Mouse (Mus musculus): Measurements from ENCODE around the gene Mllt10. TPM values are rescaled to one million over a fixed set of nuclear protein-coding genes. Genes with fewer than 3 reads are reported as not detected.
A peak's percentile ranks its signal among the peaks of the same experiment; 100 is the strongest.

Mllt10 gene
- total and polyA plus RNA-seq, 3 experiments = 33.3 to 64.1 TPM; not detected in 1

DNA sequence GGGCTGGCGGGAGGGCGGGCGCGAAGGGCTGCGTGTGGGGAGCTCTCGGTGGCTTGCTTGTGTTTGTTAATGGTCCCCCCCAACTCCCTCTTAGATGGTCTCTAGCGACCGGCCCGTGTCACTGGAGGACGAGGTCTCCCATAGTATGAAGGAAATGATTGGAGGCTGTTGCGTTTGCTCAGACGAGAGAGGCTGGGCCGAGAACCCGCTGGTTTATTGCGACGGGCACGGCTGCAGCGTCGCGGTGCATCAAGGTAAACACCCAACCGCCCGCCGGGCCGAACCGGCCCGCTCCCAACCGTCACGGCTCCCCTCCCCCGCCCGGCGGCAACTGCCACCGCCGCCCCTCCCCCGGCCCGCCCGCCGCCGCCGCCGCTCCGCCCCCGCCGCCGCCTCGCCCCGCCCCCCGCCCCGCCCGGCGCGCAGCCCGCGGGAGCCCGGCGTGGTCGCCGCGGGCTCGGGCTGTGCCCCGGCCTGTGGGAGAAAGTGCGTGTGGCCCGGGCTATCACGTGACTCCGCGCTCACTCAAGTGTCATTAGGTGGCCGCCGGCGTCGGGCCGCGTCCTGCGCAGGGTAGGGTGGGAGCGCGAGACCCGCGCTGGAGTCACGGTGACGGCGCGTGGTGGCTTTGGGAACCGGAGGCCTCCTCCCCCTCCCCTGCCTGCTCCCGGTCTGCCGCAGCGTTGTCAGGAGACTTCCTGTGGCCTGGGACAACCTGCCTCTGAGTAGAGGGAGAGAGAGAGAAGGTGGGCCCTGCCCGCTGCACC lies 10.1 kb downstream of the Mllt10 start:
- DNase-seq (ENCODE audit: low read depth, low spot score) = peak; percentile 75
- peak overlapping the region; percentile 85 to 88 for H3K4me3 ChIP-seq (ENCODE audit: control insufficient read depth in 1 of 2, insufficient read depth in 1 of 2, low read depth in 2 of 2, low read length in 2 of 2)
- H3K9me3 ChIP-seq (replicated peaks; ENCODE audit: insufficient read depth, low read length) = no peaks in the 10 kb centered on the region
- H3K9ac ChIP-seq (ENCODE audit: control insufficient read depth, low read depth, low read length, poor library complexity, severe bottlenecking) = peak overlapping the region; percentile 97
- peak overlapping the region; percentile 100 for H3K27ac ChIP-seq (ENCODE audit: control insufficient read depth, low read depth, low read length)
- TF ChIP-seq ZC3H11A (IDR thresholded peaks at IDR 0.05; ENCODE audit: low read depth, low read length) = no peak
- peak in 1 of 2 experiments; percentile 46; a peak in 1 of 4 replicates for TF ChIP-seq EP300 (IDR thresholded peaks at IDR 0.05; ENCODE audit: low read depth in 1 of 2, low read length in 2 of 2)
- no peak for TF ChIP-seq TCF12 (IDR thresholded peaks at IDR 0.05; ENCODE audit: low read depth, low read length)
- peak; percentile 53 to 82 for TF ChIP-seq POLR2A (IDR thresholded peaks at IDR 0.05; ENCODE audit: control insufficient read depth in 1 of 2, insufficient read depth in 1 of 2, low read depth in 1 of 2, low read length in 2 of 2, poor library complexity in 1 of 2)
- 0 out of 2 replicates have a peak, but pooled peaks have one; percentile 51 for TF ChIP-seq ZMIZ1 (IDR thresholded peaks at IDR 0.05; ENCODE audit: low read depth, low read length)
- TF ChIP-seq CHD2 (IDR thresholded peaks at IDR 0.05; ENCODE audit: low read length) = 0 out of 2 replicates have a peak, but pooled peaks have one; percentile 18
- TF ChIP-seq SIN3A (IDR thresholded peaks at IDR 0.05; ENCODE audit: low read length) = peak; percentile 64; the same call in 1 of the 2 replicates
- peak; percentile 90 for TF ChIP-seq MYB (IDR thresholded peaks at IDR 0.05; ENCODE audit: low read depth, low read length)
- no peak for TF ChIP-seq UBTF (IDR thresholded peaks at IDR 0.05; ENCODE audit: borderline replicate concordance, insufficient read depth, low read depth, low read length)
- TF ChIP-seq ETS1 (IDR thresholded peaks at IDR 0.05; ENCODE audit: low read depth, low read length) = no peak
- no peak for TF ChIP-seq ELF1 (IDR thresholded peaks at IDR 0.05; ENCODE audit: low read depth, low read length)
- peak; percentile 70 for TF ChIP-seq MXI1 (IDR thresholded peaks at IDR 0.05; ENCODE audit: low read depth, low read length)
- no peak for TF ChIP-seq MYC (IDR thresholded peaks at IDR 0.05; ENCODE audit: low read depth, low read length)
- no peak for TF ChIP-seq ZNF384 (IDR thresholded peaks at IDR 0.05; ENCODE audit: low read depth, low read length)
- no peak for TF ChIP-seq MEF2A (IDR thresholded peaks at IDR 0.05; ENCODE audit: extremely low read depth, insufficient replicate concordance, low read depth, low read length, poor library complexity, severe bottlenecking)
- TF ChIP-seq CTCF (IDR thresholded peaks at IDR 0.05 in 2 of 3, conservative IDR thresholded peaks at IDR 0.05 in 1 of 3; ENCODE audit: control insufficient read depth in 1 of 3, insufficient read depth in 1 of 3, low read depth in 2 of 3, low read length in 3 of 3, poor library complexity in 1 of 3, severe bottlenecking in 1 of 3) = 0 out of 6 replicates have a peak, but pooled peaks of 1 of the 3 experiments have one; percentile 2
- TF ChIP-seq POLR2AphosphoS5 (IDR thresholded peaks at IDR 0.05; ENCODE audit: borderline replicate concordance, low read depth, low read length) = no peak
- TF ChIP-seq NELFE (IDR thresholded peaks at IDR 0.05; ENCODE audit: low read depth, low read length) = peak; percentile 50
- TF ChIP-seq USF2 (IDR thresholded peaks at IDR 0.05; ENCODE audit: borderline replicate concordance in 1 of 2, insufficient read depth in 1 of 2, low read depth in 1 of 2, low read length in 2 of 2) = peak in 1 of 2 experiments; percentile 7; a peak in 1 of 4 replicates
- TF ChIP-seq JUND (IDR thresholded peaks at IDR 0.05; ENCODE audit: low read depth, low read length) = no peak
- TF ChIP-seq POLR2AphosphoS2 (IDR thresholded peaks at IDR 0.05; ENCODE audit: low read length) = no peak; the same call in 1 of the 2 replicates
- TF ChIP-seq USF1 (IDR thresholded peaks at IDR 0.05; ENCODE audit: low read depth, low read length) = peak; percentile 81
- TF ChIP-seq CHD1 (IDR thresholded peaks at IDR 0.05; ENCODE audit: low read depth, low read length) = 0 out of 2 replicates have a peak, but pooled peaks have one; percentile 41
- TF ChIP-seq KAT2A (conservative IDR thresholded peaks at IDR 0.05; ENCODE audit: low read depth, low read length) = no peak
- TF ChIP-seq SMC3 (IDR thresholded peaks at IDR 0.05; ENCODE audit: low read depth, low read length) = no peak
- TF ChIP-seq BHLHE40 (IDR thresholded peaks at IDR 0.05; ENCODE audit: borderline replicate concordance, low read depth, low read length) = peak; percentile 37
- peak; percentile 53; the same call in 1 of the 2 replicates for TF ChIP-seq MAX (IDR thresholded peaks at IDR 0.05; ENCODE audit: low read length)
- H3K36me3 ChIP-seq (ENCODE audit: control insufficient read depth in 1 of 2, insufficient read depth in 2 of 2, low read length in 2 of 2) = peaks cover 14 to 33% of the 10 kb centered on the region in 2 experiments
- no peaks in the 10 kb centered on the region for H3K27me3 ChIP-seq (ENCODE audit: control insufficient read depth in 1 of 2, insufficient read depth in 2 of 2, low read length in 2 of 2)
- H3K4me1 ChIP-seq (ENCODE audit: control insufficient read depth in 1 of 2, insufficient read depth in 2 of 2, low read length in 2 of 2) = peaks cover 8 to 10% of the 10 kb centered on the region in 2 experiments
- H3K79me2 ChIP-seq (ENCODE audit: control insufficient read depth, insufficient read depth, low read length, poor library complexity) = peaks cover 42% of the 10 kb centered on the region

Data from MEL (cell line).